Mouse (Mus musculus) bone marrow, adult 2 months (tissue): ENCODE measurements around the gene Vsig10.

Experiments
- CTCF ChIP-seq: fragments of 200-500 bp; IDR thresholded peaks from 2 replicates; pipeline ENCODE4 v1.5.1; 2011; ENCODE audit warnings: low read length, control low read depth; ENCODE audit not compliant: control insufficient read depth, insufficient read depth
- POLR2A ChIP-seq: fragments of 200-500 bp; IDR thresholded peaks from 2 replicates; pipeline ENCODE4 v1.6.1; 2011; ENCODE audit warnings: low read depth, mild to moderate bottlenecking, control low read depth, low read length, borderline replicate concordance; ENCODE audit not compliant: control insufficient read depth

- no peak for TF ChIP-seq CTCF
- TF ChIP-seq POLR2A = peak; percentile 50; the same call in 1 of the 2 replicates
Observed at GRCm38 (mm10) chr5:117318741-117319629, at the start of gene Vsig10.
